Mouse (Mus musculus) testis, adult 2 months (tissue): ENCODE measurements around the gene Cdk12.

ENCODE experiments used
- CTCF ChIP-seq: fragments of 200-500 bp; IDR thresholded peaks from 2 replicates; pipeline ENCODE4 v1.5.1; 2012; ENCODE audit warnings: low read depth, mild to moderate bottlenecking, inconsistent platforms, low read length, moderate library complexity; ENCODE audit not compliant: control insufficient read depth, insufficient read depth, insufficient replicate concordance
- POLR2A ChIP-seq: fragments of 200-500 bp; IDR thresholded peaks from 2 replicates; pipeline ENCODE4 v1.6.1; 2012; ENCODE audit warnings: low read depth, mild to moderate bottlenecking, inconsistent platforms, low read length, moderate library complexity; ENCODE audit not compliant: control insufficient read depth

- TF ChIP-seq CTCF (no peak), POLR2A (no peak)
Observed at GRCm38 (mm10) chr11:98319944-98320343, 117.1 kb downstream of the Cdk12 start.
